12 mouse cellular contexts compared by ENCODE assay signal in genomic region chr14:80138991-80139791, GRCm38 (mm10).
A peak's percentile ranks its signal among the peaks of the same experiment; 100 is the strongest.
DNase-seq lines count a peak whose midpoint lies in the region; ATAC-seq and TF ChIP-seq lines count a peak whose summit lies in the region.
"Had no signal": no experiment of that assay in that cellular context is flagged by ENCODE, and none has a peak within 500 bp of the region (broad histone marks: within the 10 kb centered on the region; RNA-seq: fewer than 3 reads in every experiment).

No protein-coding gene starts in this region.

- TF ChIP-seq POLR2A in thymus, adult 2 months (IDR thresholded peaks at IDR 0.05; ENCODE audit: control insufficient read depth, extremely low read depth, insufficient read depth, low read length, poor library complexity) = no peak

- no peak overlapping the region for H3K9ac ChIP-seq in kidney, embryonic 16.5 days (replicated peaks; ENCODE audit: low read length)
- no peak overlapping the region for H3K9ac ChIP-seq in forebrain, embryonic 15.5 days (replicated peaks)
- H3K9ac ChIP-seq in midbrain, embryonic 11.5 days (ENCODE audit: low read length) = peak overlapping the region; percentile 13; the same call in 1 of the 2 replicates
- H3K9ac ChIP-seq: heart, embryonic 15.5 days had no signal

- no peaks in the 10 kb centered on the region for H3K36me3 ChIP-seq in kidney, embryonic 16.5 days (ENCODE audit: insufficient read depth, low read length)
- no peaks in the 10 kb centered on the region for H3K36me3 ChIP-seq in forebrain, embryonic 15.5 days
- no peaks in the 10 kb centered on the region for H3K36me3 ChIP-seq in midbrain, embryonic 11.5 days (ENCODE audit: control insufficient read depth, insufficient read depth, low read length)
- no peaks in the 10 kb centered on the region for H3K36me3 ChIP-seq in thymus, adult 2 months (ENCODE audit: control insufficient read depth, insufficient read depth, low read length)
- H3K36me3 ChIP-seq: heart, embryonic 15.5 days; limb, embryonic 10.5 days had no signal

- WGBS in kidney, embryonic 16.5 days = 21% methylated on average over 6 of the region's 6 CpGs
- WGBS in forebrain, embryonic 15.5 days = 1% methylated on average over 6 of the region's 6 CpGs
- 7% methylated on average over 6 of the region's 6 CpGs for WGBS in midbrain, embryonic 11.5 days
- WGBS in thymus, adult 2 months = 43% methylated on average over 6 of the region's 6 CpGs

- H3K27me3 ChIP-seq in kidney, embryonic 16.5 days (ENCODE audit: insufficient read depth, low read length) = no peaks in the 10 kb centered on the region
- H3K27me3 ChIP-seq in forebrain, embryonic 15.5 days = no peaks in the 10 kb centered on the region
- no peaks in the 10 kb centered on the region for H3K27me3 ChIP-seq in midbrain, embryonic 11.5 days (ENCODE audit: control insufficient read depth, insufficient read depth, low read length)
- H3K27me3 ChIP-seq in thymus, adult 2 months (ENCODE audit: control insufficient read depth, insufficient read depth, low read length) = no peaks in the 10 kb centered on the region
- H3K27me3 ChIP-seq: heart, embryonic 15.5 days had no signal

- H3K27ac ChIP-seq in kidney, embryonic 16.5 days (ENCODE audit: low read length) = no peak overlapping the region
- H3K27ac ChIP-seq in forebrain, embryonic 15.5 days (replicated peaks) = peak overlapping the region; percentile 72
- H3K27ac ChIP-seq in midbrain, embryonic 11.5 days (ENCODE audit: low read depth, low read length) = peak overlapping the region; percentile 67
- H3K27ac ChIP-seq in thymus, adult 2 months (ENCODE audit: control insufficient read depth, insufficient read depth, low read length) = no peak overlapping the region
- H3K27ac ChIP-seq: gastrocnemius, adult 2 months; heart, embryonic 15.5 days; limb, embryonic 10.5 days had no signal

- no peak overlapping the region for H3K4me2 ChIP-seq in kidney, embryonic 16.5 days (replicated peaks; ENCODE audit: low read depth, low read length)
- no peak overlapping the region; the same call in 1 of the 2 replicates for H3K4me2 ChIP-seq in forebrain, embryonic 15.5 days (replicated peaks)
- H3K4me2 ChIP-seq in midbrain, embryonic 11.5 days = 0 out of 2 replicates have a peak overlapping the region, but pooled peaks have one; percentile 6
- H3K4me2 ChIP-seq: heart, embryonic 15.5 days had no signal

- DNase-seq in kidney, postnatal 10 days = no peak
- peak; percentile 92 for DNase-seq in midbrain, embryonic 11.5 days (ENCODE audit: low spot score, missing footprints)
- DNase-seq in retina, embryonic 14.5 days (ENCODE audit: low spot score) = peak; percentile 69
- no peak for DNase-seq in layer of hippocampus, postnatal 14 days (ENCODE audit: low spot score in 2 of 2)
- DNase-seq in thymus, adult 2 months = no peak
- DNase-seq in adrenal gland, adult 2 months = no peak
- DNase-seq: gastrocnemius, adult 2 months had no signal

- ATAC-seq in kidney, embryonic 16.5 days (ENCODE audit: low FRiP score, low TSS enrichment) = peak; percentile 42; the same call in 1 of the 2 replicates
- peak; percentile 89 for ATAC-seq in forebrain, embryonic 15.5 days (replicated peaks)
- ATAC-seq in midbrain, embryonic 11.5 days (ENCODE audit: low FRiP score) = peak; percentile 84
- ATAC-seq: intestine, postnatal 0 days had no signal

- H3K4me1 ChIP-seq in kidney, embryonic 16.5 days (ENCODE audit: insufficient read depth, low read length) = no peaks in the 10 kb centered on the region
- H3K4me1 ChIP-seq in forebrain, embryonic 15.5 days = peaks cover 24% of the 10 kb centered on the region
- H3K4me1 ChIP-seq in midbrain, embryonic 11.5 days (ENCODE audit: control insufficient read depth, insufficient read depth, low read length) = peaks cover 23% of the 10 kb centered on the region
- no peaks in the 10 kb centered on the region for H3K4me1 ChIP-seq in thymus, adult 2 months (replicated peaks; ENCODE audit: control insufficient read depth, insufficient read depth, low read length)
- H3K4me1 ChIP-seq: heart, embryonic 15.5 days had no signal

- no peak for TF ChIP-seq CTCF in thymus, adult 2 months (IDR thresholded peaks at IDR 0.05; ENCODE audit: borderline replicate concordance, control insufficient read depth, extremely low read depth, insufficient read depth, low read length, poor library complexity)

- no peaks in the 10 kb centered on the region for H3K9me3 ChIP-seq in kidney, embryonic 16.5 days (ENCODE audit: low read length)
- no peaks in the 10 kb centered on the region for H3K9me3 ChIP-seq in forebrain, embryonic 15.5 days
- no peaks in the 10 kb centered on the region for H3K9me3 ChIP-seq in midbrain, embryonic 11.5 days (ENCODE audit: control insufficient read depth, low read length)
- H3K9me3 ChIP-seq: heart, embryonic 15.5 days; limb, embryonic 10.5 days had no signal

- H3K4me3 ChIP-seq in kidney, embryonic 16.5 days (ENCODE audit: low read length) = no peak overlapping the region
- H3K4me3 ChIP-seq in forebrain, embryonic 15.5 days = no peak overlapping the region
- no peak overlapping the region for H3K4me3 ChIP-seq in midbrain, embryonic 11.5 days (ENCODE audit: low read depth, low read length)
- no peak overlapping the region for H3K4me3 ChIP-seq in thymus, adult 2 months (ENCODE audit: control insufficient read depth, insufficient read depth, low read length)
- H3K4me3 ChIP-seq: gastrocnemius, adult 2 months; heart, embryonic 15.5 days; limb, embryonic 10.5 days had no signal

Comparison
In these comparisons a context has a peak if more than half of its experiments do, and no peak if none do; other contexts are left out.
1. H3K27ac ChIP-seq: peak in forebrain, embryonic 15.5 days (single experiment) and midbrain, embryonic 11.5 days (single experiment); none in kidney, embryonic 16.5 days (single experiment) and thymus, adult 2 months (single experiment).
2. DNase-seq: peak in midbrain, embryonic 11.5 days (single experiment) and retina, embryonic 14.5 days (single experiment); none in kidney, postnatal 10 days (single experiment), layer of hippocampus, postnatal 14 days (0 of 2), thymus, adult 2 months (single experiment) and adrenal gland, adult 2 months (single experiment).
3. Peak in every context shown above with its lines, with median percentiles within 50 percentile points of each other: ATAC-seq.